Mouse (Mus musculus): ENCODE results near the gene Fkbp8. TPM values are rescaled to one million over a fixed set of nuclear protein-coding genes. Genes with fewer than 3 reads are reported as not detected.

The Fkbp8 gene
- polyA plus RNA-seq (2015; fragmentation: Nextera tagmentation; extraction: Ambion mirVana) = 200 and 204 TPM in 2 replicates

GRCm38 (mm10) chr8:70527512-70528181 is at the start of gene Fkbp8, which contains the start of gene Kxd1:
Fkbp8 (plus strand) TSS chr8:70527724.
Kxd1 (minus strand) TSS chr8:70527956.

GRCm38 (mm10) chr8:70486941-70487520 is 40.5 kb upstream of the Fkbp8 start, which contains the start of gene Tmem59l:
Tmem59l (minus strand) TSS chr8:70487358.

GRCm38 (mm10) chr8:70492664-70493640 is 34.6 kb upstream of the Fkbp8 start, which contains the start of gene Crlf1:
Crlf1 (plus strand) TSS chr8:70493158.

GRCm38 (mm10) chr8:70506328-70507026 is 21.0 kb upstream of the Fkbp8 start, which contains the start of gene Rex1bd:
Rex1bd (minus strand) TSS chr8:70506752.

GRCm38 (mm10) chr8:70510228-70510915 is 17.2 kb upstream of the Fkbp8 start, which contains the start of gene Uba52:
Uba52 (minus strand) TSS chr8:70510801.

GRCm38 (mm10) chr8:70539077-70539813 is 11.7 kb downstream of the Fkbp8 start, which contains the start of gene Ell:
Ell (plus strand) TSS chr8:70539457.

Other genes starting within 250 kb of the Fkbp8 start
- 17.3 and 19.4 TPM in 2 replicates for gene Homer3, start 244.9 kb upstream of the Fkbp8 start, polyA plus RNA-seq (2015; fragmentation: Nextera tagmentation; extraction: Ambion mirVana)
- gene Ddx49, start 225.2 kb upstream of the Fkbp8 start, polyA plus RNA-seq (2015; fragmentation: Nextera tagmentation; extraction: Ambion mirVana) = 27.6 and 29.6 TPM in 2 replicates
- 272 and 328 TPM in 2 replicates for gene Cope, start 225.2 kb upstream of the Fkbp8 start, polyA plus RNA-seq (2015; fragmentation: Nextera tagmentation; extraction: Ambion mirVana)
- gene Cers1, start 211.9 kb upstream of the Fkbp8 start, polyA plus RNA-seq (2015; fragmentation: Nextera tagmentation; extraction: Ambion mirVana) = 0.99 and 1.0 TPM in 2 replicates
- 0.39 and 0.50 TPM in 2 replicates for gene Gdf1, start 197.9 kb upstream of the Fkbp8 start, polyA plus RNA-seq (2015; fragmentation: Nextera tagmentation; extraction: Ambion mirVana)
- 8.0 and 8.6 TPM in 2 replicates for gene Upf1, start 174.4 kb upstream of the Fkbp8 start, polyA plus RNA-seq (2015; fragmentation: Nextera tagmentation; extraction: Ambion mirVana)
- gene Comp, start 154.2 kb upstream of the Fkbp8 start, polyA plus RNA-seq (2015; fragmentation: Nextera tagmentation; extraction: Ambion mirVana) = 0.15 and 0.18 TPM in 2 replicates
- 7.8 and 8.3 TPM in 2 replicates for gene Crtc1, start 88.1 kb upstream of the Fkbp8 start, polyA plus RNA-seq (2015; fragmentation: Nextera tagmentation; extraction: Ambion mirVana)
- 17.0 and 18.6 TPM in 2 replicates for gene Klhl26, start 50.8 kb upstream of the Fkbp8 start, polyA plus RNA-seq (2015; fragmentation: Nextera tagmentation; extraction: Ambion mirVana)
- not detected in 2 replicates for gene Tmem59l, start 40.4 kb upstream of the Fkbp8 start, polyA plus RNA-seq (2015; fragmentation: Nextera tagmentation; extraction: Ambion mirVana)
- gene Crlf1, start 34.6 kb upstream of the Fkbp8 start, polyA plus RNA-seq (2015; fragmentation: Nextera tagmentation; extraction: Ambion mirVana) = 0.36 and 0.42 TPM in 2 replicates
- gene Rex1bd, start 21.0 kb upstream of the Fkbp8 start, polyA plus RNA-seq (2015; fragmentation: Nextera tagmentation; extraction: Ambion mirVana) = 113 and 116 TPM in 2 replicates
- gene Uba52, start 16.9 kb upstream of the Fkbp8 start, polyA plus RNA-seq (2015; fragmentation: Nextera tagmentation; extraction: Ambion mirVana) = 768 and 841 TPM in 2 replicates
- gene Kxd1, start 232 bp downstream of the Fkbp8 start, polyA plus RNA-seq (2015; fragmentation: Nextera tagmentation; extraction: Ambion mirVana) = 53.9 and 54.6 TPM in 2 replicates
- gene Ell, start 11.7 kb downstream of the Fkbp8 start, polyA plus RNA-seq (2015; fragmentation: Nextera tagmentation; extraction: Ambion mirVana) = 11.7 and 12.5 TPM in 2 replicates
- gene Isyna1, start 66.6 kb downstream of the Fkbp8 start, polyA plus RNA-seq (2015; fragmentation: Nextera tagmentation; extraction: Ambion mirVana) = 25.1 and 27.7 TPM in 2 replicates
- gene Ssbp4, start 81.1 kb downstream of the Fkbp8 start, polyA plus RNA-seq (2015; fragmentation: Nextera tagmentation; extraction: Ambion mirVana) = 71.0 and 78.8 TPM in 2 replicates
- 4.4 and 6.6 TPM in 2 replicates for gene Lrrc25, start 88.4 kb downstream of the Fkbp8 start, polyA plus RNA-seq (2015; fragmentation: Nextera tagmentation; extraction: Ambion mirVana)
- gene Gdf15, start 104.7 kb downstream of the Fkbp8 start, polyA plus RNA-seq (2015; fragmentation: Nextera tagmentation; extraction: Ambion mirVana) = 0.79 and 2.8 TPM in 2 replicates
- 19.2 and 24.1 TPM in 2 replicates for gene Pgpep1, start 132.7 kb downstream of the Fkbp8 start, polyA plus RNA-seq (2015; fragmentation: Nextera tagmentation; extraction: Ambion mirVana)
- 119 and 132 TPM in 2 replicates for gene Lsm4, start 145.5 kb downstream of the Fkbp8 start, polyA plus RNA-seq (2015; fragmentation: Nextera tagmentation; extraction: Ambion mirVana)
- gene Jund, start 171.2 kb downstream of the Fkbp8 start, polyA plus RNA-seq (2015; fragmentation: Nextera tagmentation; extraction: Ambion mirVana) = 41.5 and 52.0 TPM in 2 replicates
- 0.04 TPM in 1 of 2 replicates, not detected in the other for gene Iqcn, start 175.7 kb downstream of the Fkbp8 start, polyA plus RNA-seq (2015; fragmentation: Nextera tagmentation; extraction: Ambion mirVana)
- gene Gm3336, start 190.8 kb downstream of the Fkbp8 start, polyA plus RNA-seq (2015; fragmentation: Nextera tagmentation; extraction: Ambion mirVana) = 0.19 and 0.20 TPM in 2 replicates
- 0.05 and 0.10 TPM in 2 replicates for gene Pde4c, start 196.0 kb downstream of the Fkbp8 start, polyA plus RNA-seq (2015; fragmentation: Nextera tagmentation; extraction: Ambion mirVana)
- gene Rab3a, start 227.0 kb downstream of the Fkbp8 start, polyA plus RNA-seq (2015; fragmentation: Nextera tagmentation; extraction: Ambion mirVana) = 9.9 and 10.0 TPM in 2 replicates
- 49.0 and 49.6 TPM in 2 replicates for gene Mpv17l2, start 233.2 kb downstream of the Fkbp8 start, polyA plus RNA-seq (2015; fragmentation: Nextera tagmentation; extraction: Ambion mirVana)
- gene Pik3r2, start 249.0 kb downstream of the Fkbp8 start, polyA plus RNA-seq (2015; fragmentation: Nextera tagmentation; extraction: Ambion mirVana) = 27.2 and 27.8 TPM in 2 replicates

Measured in urinary bladder, postnatal 0 days (tissue).